Mouse (Mus musculus) limb, embryonic 14.5 days (tissue): ENCODE data around the gene Klrb1b. TPM values are rescaled to one million over a fixed set of nuclear protein-coding genes. Genes with fewer than 3 reads are reported as not detected.

Experiments used
- ATAC-seq: fragments of 200-750 bp; cut with Nextera tagmentation; 2 replicates; pipeline ENCODE4 v1.8.0; 2017; ENCODE audit warnings: low read depth, moderate number of reproducible peaks, moderate TSS enrichment; ENCODE audit not compliant: low FRiP score
- DNase-seq: peaks from one replicate; pipeline ENCODE4 v3.0.0-alpha.2; 2015; ENCODE audit warnings: low spot score
- H3K27ac ChIP-seq: fragments of 300-500 bp; sonication (generic); replicated peaks from 2 replicates; pipeline ENCODE4 v1.5.1; 2014; ENCODE audit warnings: low read depth, mild to moderate bottlenecking, low read length, moderate library complexity, mixed read lengths
- H3K27me3 ChIP-seq: fragments of 300-500 bp; sonication (generic); 2 replicates; pipeline ENCODE4 v1.6.1; 2014; ENCODE audit warnings: low read length, mixed read lengths; ENCODE audit not compliant: control insufficient read depth, insufficient read depth
- H3K36me3 ChIP-seq: fragments of 300-500 bp; sonication (generic); 2 replicates; pipeline ENCODE4 v1.6.1; 2014; ENCODE audit warnings: mild to moderate bottlenecking, low read length, moderate library complexity, mixed read lengths; ENCODE audit not compliant: control insufficient read depth, insufficient read depth
- H3K4me1 ChIP-seq: fragments of 300-500 bp; sonication (generic); 2 replicates; pipeline ENCODE4 v1.6.1; 2014; ENCODE audit warnings: antibody characterized with exemption, low read length, mixed read lengths; ENCODE audit not compliant: control insufficient read depth, insufficient read depth
- H3K4me2 ChIP-seq: fragments of 300-500 bp; sonication (generic); replicated peaks from 2 replicates; pipeline ENCODE4 v1.6.1; 2014; ENCODE audit warnings: low read depth, mild to moderate bottlenecking, low read length, moderate library complexity; ENCODE audit not compliant: severe bottlenecking
- H3K4me3 ChIP-seq: fragments of 300-500 bp; sonication (generic); replicated peaks from 2 replicates; pipeline ENCODE4 v1.5.1; 2014; ENCODE audit warnings: low read length
- H3K9ac ChIP-seq: fragments of 300-500 bp; sonication (generic); 2 replicates; pipeline ENCODE4 v1.6.1; 2014; ENCODE audit warnings: mild to moderate bottlenecking, low read depth, low read length, moderate library complexity; ENCODE audit not compliant: severe bottlenecking
- H3K9me3 ChIP-seq: fragments of 300-500 bp; sonication (generic); 2 replicates; pipeline ENCODE4 v1.6.1; 2016; ENCODE audit warnings: low read length; ENCODE audit not compliant: control insufficient read depth
- POLR2A ChIP-seq: fragments of 200-500 bp; IDR thresholded peaks from 2 replicates; pipeline ENCODE4 v1.8.0; 2012; ENCODE audit warnings: inconsistent platforms, mild to moderate bottlenecking, moderate library complexity, borderline replicate concordance; ENCODE audit not compliant: insufficient read depth, insufficient read length; ENCODE audit errors: extremely low read depth
- WGBS: fragments of 180-500 bp; shearing (Covaris S2); extraction: QIAGEN DNeasy Blood & Tissue Kit; methylation state at CpG from one replicate; pipeline ENCODE4 v1.1.7; 2014; 5-methylcytosine and 5-hydroxymethylcytosine counted together
- polyA plus RNA-seq, 2 experiments: library from polyadenylated mRNA; depleted of rRNA in 1 of 2; stranded (reverse) in 1 of 2; unstranded in 1 of 2; fragments of >200 nt; fragmentation: Nextera tagmentation in 1 of 2; extraction: Ambion mirVana in 1 of 2; gene quantifications; 2 replicates each; pipeline versions ENCODE4 v1.2.1 to v1.2.3; 2012 to 2014

Klrb1b gene
- polyA plus RNA-seq, 2 experiments: 0.23 to 0.40 TPM

GRCm38 (mm10) chr6:128836191-128836954 lies 10.2 kb upstream of the Klrb1b start:
- H3K9ac ChIP-seq: no peak overlapping the region
- H3K4me2 ChIP-seq: no peak overlapping the region
- DNase-seq (no peak), ATAC-seq (no peak)
- no peaks in the 10 kb centered on the region for H3K36me3 ChIP-seq
- no peak overlapping the region for H3K4me3 ChIP-seq
- no peaks in the 10 kb centered on the region for H3K9me3 ChIP-seq
- H3K27ac ChIP-seq: no peak overlapping the region
- 89% methylated on average over 8 of the region's 8 CpGs for WGBS
- no peaks in the 10 kb centered on the region for H3K27me3 ChIP-seq
- no peaks in the 10 kb centered on the region for H3K4me1 ChIP-seq
- no peak for TF ChIP-seq POLR2A

GRCm38 (mm10) chr6:128835571-128835970 lies 9.4 kb upstream of the Klrb1b start:
- no peaks in the 10 kb centered on the region for H3K36me3 ChIP-seq
- no peak overlapping the region for H3K4me2 ChIP-seq
- TF ChIP-seq POLR2A: no peak
- no peaks in the 10 kb centered on the region for H3K27me3 ChIP-seq
- no peak overlapping the region for H3K4me3 ChIP-seq
- no peaks in the 10 kb centered on the region for H3K9me3 ChIP-seq
- 90% methylated on average over 4 of the region's 4 CpGs for WGBS
- DNase-seq (no peak), ATAC-seq (no peak)
- no peak overlapping the region for H3K27ac ChIP-seq
- H3K9ac ChIP-seq: no peak overlapping the region
- no peaks in the 10 kb centered on the region for H3K4me1 ChIP-seq

GRCm38 (mm10) chr6:128833046-128833445 lies 6.9 kb upstream of the Klrb1b start:
- Histone ChIP-seq H3K36me3 (no peaks in the 10 kb centered on the region), H3K4me2 (no peak overlapping the region), H3K9me3 (no peaks in the 10 kb centered on the region), H3K4me3 (no peak overlapping the region), H3K4me1 (no peaks in the 10 kb centered on the region), H3K27me3 (no peaks in the 10 kb centered on the region), H3K27ac (no peak overlapping the region), H3K9ac (no peak overlapping the region)
- DNase-seq (no peak), ATAC-seq (no peak)
- no peak for TF ChIP-seq POLR2A
- 86% methylated on average over 10 of the region's 10 CpGs for WGBS

- ATAC-seq: no peak
- WGBS: 62% methylated on average over 4 of the region's 4 CpGs
- H3K9ac ChIP-seq: no peak overlapping the region
- H3K9me3 ChIP-seq: no peaks in the 10 kb centered on the region
- no peak for DNase-seq
- no peaks in the 10 kb centered on the region for H3K27me3 ChIP-seq
- no peak for TF ChIP-seq POLR2A
- H3K4me2 ChIP-seq: no peak overlapping the region
- no peak overlapping the region for H3K4me3 ChIP-seq
- H3K36me3 ChIP-seq: no peaks in the 10 kb centered on the region
- no peak overlapping the region for H3K27ac ChIP-seq
- no peaks in the 10 kb centered on the region for H3K4me1 ChIP-seq
Observed at GRCm38 (mm10) chr6:128829837-128830236, 3.7 kb upstream of the Klrb1b start.

GRCm38 (mm10) chr6:128826781-128827180 lies 650 bp upstream of the Klrb1b start:
- Histone ChIP-seq H3K36me3 (no peaks in the 10 kb centered on the region), H3K4me3 (no peak overlapping the region), H3K27ac (no peak overlapping the region), H3K4me1 (no peaks in the 10 kb centered on the region), H3K4me2 (no peak overlapping the region), H3K9ac (no peak overlapping the region), H3K9me3 (no peaks in the 10 kb centered on the region), H3K27me3 (no peaks in the 10 kb centered on the region)
- ATAC-seq (no peak), DNase-seq (no peak)
- no peak for TF ChIP-seq POLR2A
- WGBS: 86% methylated on average over 3 of the region's 3 CpGs
